In the genomic region with DNA sequence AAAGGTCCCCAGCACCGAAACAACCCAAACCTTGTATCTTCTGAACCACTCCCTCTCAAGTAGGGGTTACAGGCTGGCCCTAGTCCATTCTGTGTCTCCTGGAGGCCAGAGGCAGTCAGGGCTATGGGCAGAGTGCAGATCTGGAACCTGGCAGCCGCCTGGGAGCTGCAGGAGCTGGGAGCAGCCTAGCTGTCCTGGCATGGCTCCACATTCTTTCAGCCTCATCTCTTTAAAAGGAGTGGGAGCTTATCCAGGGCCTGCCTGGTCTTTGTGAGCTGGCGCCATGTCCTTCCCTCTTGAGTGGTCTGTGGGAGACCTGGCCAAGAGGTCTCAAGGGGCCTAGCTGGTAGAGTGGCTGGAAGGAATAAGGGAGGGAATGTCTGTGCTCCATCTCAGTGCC, we compare ENCODE assay signal across 10 mouse cellular contexts. TPM values are rescaled to one million over a fixed set of nuclear protein-coding genes. Genes with fewer than 3 reads are reported as not detected.
A peak's percentile ranks its signal among the peaks of the same experiment; 100 is the strongest.
DNase-seq lines count a peak whose midpoint lies in the region; ATAC-seq and TF ChIP-seq lines count a peak whose summit lies in the region.
"Had no signal": no experiment of that assay in that cellular context is flagged by ENCODE, and none has a peak within 500 bp of the region (broad histone marks: within the 10 kb centered on the region; RNA-seq: fewer than 3 reads in every experiment).

No protein-coding gene starts in this region.

- no peaks in the 10 kb centered on the region for H3K27me3 ChIP-seq in kidney, adult 2 months (replicated peaks; ENCODE audit: control insufficient read depth, insufficient read depth, low read length)
- no peaks in the 10 kb centered on the region for H3K27me3 ChIP-seq in kidney, embryonic 16.5 days (ENCODE audit: insufficient read depth, low read length)
- H3K27me3 ChIP-seq in cerebellum, adult 2 months (ENCODE audit: control insufficient read depth, insufficient read depth, low read length) = no peaks in the 10 kb centered on the region
- H3K27me3 ChIP-seq in heart, embryonic 11.5 days (ENCODE audit: control insufficient read depth, insufficient read depth, low read length) = no peaks in the 10 kb centered on the region
- H3K27me3 ChIP-seq: liver, embryonic 13.5 days had no signal

- H3K36me3 ChIP-seq in kidney, adult 2 months (ENCODE audit: control insufficient read depth, insufficient read depth, low read length) = no peaks in the 10 kb centered on the region
- H3K36me3 ChIP-seq in kidney, embryonic 16.5 days (ENCODE audit: insufficient read depth, low read length) = peaks cover 44% of the 10 kb centered on the region
- H3K36me3 ChIP-seq in heart, embryonic 11.5 days (ENCODE audit: control insufficient read depth, insufficient read depth, low read length) = peaks cover 14% of the 10 kb centered on the region

- WGBS in kidney, adult 2 months = 54% methylated on average over 3 of the region's 3 CpGs
- WGBS in kidney, embryonic 16.5 days = 84% methylated on average over 3 of the region's 3 CpGs
- WGBS in cerebellum, adult 2 months = 15% methylated on average over 3 of the region's 3 CpGs
- 68% methylated on average over 3 of the region's 3 CpGs for whole genome bisulfite sequencing in heart, embryonic 11.5 days (ENCODE audit: insufficient replicate concordance)

- H3K4me1 ChIP-seq in kidney, adult 2 months (ENCODE audit: control insufficient read depth, insufficient read depth, low read length) = peaks cover 12% of the 10 kb centered on the region; the same call in 1 of the 2 replicates
- H3K4me1 ChIP-seq in kidney, embryonic 16.5 days (ENCODE audit: insufficient read depth, low read length) = peaks cover 9% of the 10 kb centered on the region; the same call in 1 of the 2 replicates
- peaks cover 82% of the 10 kb centered on the region for H3K4me1 ChIP-seq in cerebellum, adult 2 months (ENCODE audit: control insufficient read depth, insufficient read depth, low read length)
- H3K4me1 ChIP-seq in heart, embryonic 11.5 days (ENCODE audit: control insufficient read depth, insufficient read depth, low read length) = peaks cover 14% of the 10 kb centered on the region

- ATAC-seq in kidney, embryonic 16.5 days (ENCODE audit: low FRiP score, low TSS enrichment) = no peak
- ATAC-seq in heart, embryonic 11.5 days (replicated peaks; ENCODE audit: insufficient number of reproducible peaks, low FRiP score, low TSS enrichment) = 0 out of 2 replicates have a peak, but pooled peaks have one; percentile 12

- no peak overlapping the region for H3K9ac ChIP-seq in kidney, embryonic 16.5 days (replicated peaks; ENCODE audit: low read length)
- H3K9ac ChIP-seq in heart, embryonic 11.5 days (ENCODE audit: low read depth, low read length) = 0 out of 2 replicates have a peak overlapping the region, but pooled peaks have one; percentile 16
- H3K9ac ChIP-seq: liver, embryonic 13.5 days had no signal

- no peak for TF ChIP-seq POLR2A in kidney, adult 2 months (IDR thresholded peaks at IDR 0.05; ENCODE audit: low read depth, low read length)
- TF ChIP-seq POLR2A in cerebellum, adult 2 months (IDR thresholded peaks at IDR 0.05; ENCODE audit: borderline replicate concordance, insufficient read depth, low read length) = no peak

- DNase-seq in kidney, adult 2 months = peak; percentile 92
- DNase-seq in cerebellum, adult 2 months = peak; percentile 68 to 72
- DNase-seq in layer of hippocampus, postnatal 10 days (ENCODE audit: low spot score in 2 of 2) = peak; percentile 54 to 63
- DNase-seq in right cerebral cortex, postnatal 10 days (ENCODE audit: low spot score in 2 of 2) = peak; percentile 76 to 83
- no peak for DNase-seq in retina, postnatal 1 day
- no peak for DNase-seq in T-cell, adult 2 months (ENCODE audit: low spot score)
- DNase-seq: liver, embryonic 13.5 days had no signal

- no peak overlapping the region for H3K4me2 ChIP-seq in kidney, embryonic 16.5 days (replicated peaks; ENCODE audit: low read depth, low read length)
- H3K4me2 ChIP-seq in heart, embryonic 11.5 days = no peak overlapping the region
- H3K4me2 ChIP-seq: liver, embryonic 13.5 days had no signal

- no peak for TF ChIP-seq CTCF in kidney, adult 2 months (conservative IDR thresholded peaks at IDR 0.05; ENCODE audit: insufficient read depth, insufficient read length, low read depth, low read length)
- no peak for TF ChIP-seq CTCF in cerebellum, adult 2 months (IDR thresholded peaks at IDR 0.05; ENCODE audit: borderline replicate concordance, insufficient read depth, low read depth, low read length)

- H3K4me3 ChIP-seq in kidney, adult 2 months (ENCODE audit: insufficient read depth, low read depth, low read length) = no peak overlapping the region
- H3K4me3 ChIP-seq in kidney, embryonic 16.5 days (ENCODE audit: low read length) = no peak overlapping the region
- H3K4me3 ChIP-seq in cerebellum, adult 2 months (replicated peaks; ENCODE audit: insufficient read depth, low read depth, low read length) = no peak overlapping the region
- H3K4me3 ChIP-seq in heart, embryonic 11.5 days (ENCODE audit: low read depth, low read length) = no peak overlapping the region
- H3K4me3 ChIP-seq: erythroblast, embryonic 14.5 days; liver, embryonic 13.5 days had no signal

- H3K9me3 ChIP-seq in kidney, embryonic 16.5 days (ENCODE audit: low read length) = no peaks in the 10 kb centered on the region
- H3K9me3 ChIP-seq in heart, embryonic 11.5 days (replicated peaks; ENCODE audit: control insufficient read depth, low read length) = no peaks in the 10 kb centered on the region
- H3K9me3 ChIP-seq: liver, embryonic 13.5 days had no signal

- 0 out of 2 replicates have a peak overlapping the region, but pooled peaks have one; percentile 7 for H3K27ac ChIP-seq in kidney, adult 2 months (ENCODE audit: insufficient read depth, low read depth, low read length)
- H3K27ac ChIP-seq in kidney, embryonic 16.5 days (ENCODE audit: low read length) = no peak overlapping the region
- 0 out of 2 replicates have a peak overlapping the region, but pooled peaks have one; percentile 7 for H3K27ac ChIP-seq in cerebellum, adult 2 months (ENCODE audit: insufficient read depth, low read length)
- H3K27ac ChIP-seq in heart, embryonic 11.5 days (ENCODE audit: low read depth, low read length) = peak overlapping the region; percentile 75
- H3K27ac ChIP-seq: liver, embryonic 13.5 days had no signal

RNA-seq across cellular contexts. Expression of gene Susd2, which starts 3.6 kb away (rescaled TPM):
- polyA plus RNA-seq in kidney, adult 2 months (2012; rRNA removed) = 193 and 196 TPM in 2 replicates
- polyA plus RNA-seq in kidney, embryonic 16.5 days (2015; fragmentation: Nextera tagmentation; extraction: Ambion mirVana) = 32.4 and 34.2 TPM in 2 replicates
- polyA plus RNA-seq in cerebellum, adult 2 months (2012; rRNA removed) = 18.5 and 22.0 TPM in 2 replicates
- 1.4 and 2.1 TPM in 2 replicates for polyA plus RNA-seq in heart, embryonic 11.5 days (2014; fragmentation: Nextera tagmentation; extraction: Ambion mirVana)
- total RNA-seq in layer of hippocampus, postnatal 10 days (2021) = 1 to 10 TPM; 1.6 to 2.8 TPM

RNA-seq across cellular contexts. Expression of gene Ggt5, which starts 58.2 kb away (rescaled TPM):
- polyA plus RNA-seq in kidney, adult 2 months (2012; rRNA removed) = 34.5 and 48.3 TPM in 2 replicates
- polyA plus RNA-seq in kidney, embryonic 16.5 days (2015; fragmentation: Nextera tagmentation; extraction: Ambion mirVana) = 6.4 and 9.5 TPM in 2 replicates
- 4.0 and 6.2 TPM in 2 replicates for polyA plus RNA-seq in cerebellum, adult 2 months (2012; rRNA removed)
- 2.8 and 5.0 TPM in 2 replicates for polyA plus RNA-seq in heart, embryonic 11.5 days (2014; fragmentation: Nextera tagmentation; extraction: Ambion mirVana)
- total RNA-seq in layer of hippocampus, postnatal 10 days (2021) = 1 to 10 TPM; 2.6 to 2.9 TPM
- polyA plus RNA-seq: erythroblast, embryonic 14.5 days had no signal

Comparison
In these comparisons a context has a peak if more than half of its experiments do, and no peak if none do; other contexts are left out.
1. DNase-seq: peak in kidney, adult 2 months (single experiment), cerebellum, adult 2 months (2 of 2), layer of hippocampus, postnatal 10 days (2 of 2) and right cerebral cortex, postnatal 10 days (2 of 2); none in retina, postnatal 1 day (single experiment) and T-cell, adult 2 months (single experiment).